ENCODE assay signal across 9 mouse cellular contexts in genomic region chr7:34606729-34607128, GRCm38 (mm10). TPM values are rescaled to one million over a fixed set of nuclear protein-coding genes. Genes with fewer than 3 reads are reported as not detected.
DNase-seq lines count a peak whose midpoint lies in the region; ATAC-seq lines count a peak whose summit lies in the region.
"Had no signal": no experiment of that assay in that cellular context is flagged by ENCODE, and none has a peak within 500 bp of the region (broad histone marks: within the 10 kb centered on the region; RNA-seq: fewer than 3 reads in every experiment).

No protein-coding gene starts in this region.

- H3K9me3 ChIP-seq in kidney, embryonic 14.5 days (ENCODE audit: control insufficient read depth, low read length) = no peaks in the 10 kb centered on the region
- H3K9me3 ChIP-seq in embryonic facial prominence, embryonic 12.5 days = no peaks in the 10 kb centered on the region
- H3K9me3 ChIP-seq in hindbrain, embryonic 15.5 days = no peaks in the 10 kb centered on the region
- H3K9me3 ChIP-seq in midbrain, embryonic 14.5 days (ENCODE audit: control insufficient read depth, low read length) = no peaks in the 10 kb centered on the region

- 21% methylated on average over 11 of the region's 11 CpGs for WGBS in kidney, embryonic 14.5 days
- 9% methylated on average over 11 of the region's 11 CpGs for WGBS in embryonic facial prominence, embryonic 12.5 days
- 7% methylated on average over 11 of the region's 11 CpGs for whole genome bisulfite sequencing in hindbrain, embryonic 15.5 days
- 9% methylated on average over 11 of the region's 11 CpGs for WGBS in midbrain, embryonic 14.5 days

- no peak for DNase-seq in kidney, adult 8-10 months
- peak; percentile 75 for DNase-seq in midbrain, embryonic 14.5 days
- DNase-seq in left cerebral cortex, adult 8-10 months (ENCODE audit: low spot score in 2 of 2) = no peak
- no peak for DNase-seq in thymus, postnatal 36 days
- DNase-seq in frontal cortex, postnatal 36 days (ENCODE audit: low spot score in 2 of 2) = no peak

- H3K9ac ChIP-seq in kidney, embryonic 14.5 days (ENCODE audit: low read depth, low read length) = no peak overlapping the region
- no peak overlapping the region for H3K9ac ChIP-seq in embryonic facial prominence, embryonic 12.5 days
- peak overlapping the region; percentile 4; the same call in 1 of the 2 replicates for H3K9ac ChIP-seq in hindbrain, embryonic 15.5 days
- H3K9ac ChIP-seq in midbrain, embryonic 14.5 days (replicated peaks; ENCODE audit: low read length) = no peak overlapping the region; the same call in 1 of the 2 replicates

- no peaks in the 10 kb centered on the region; the same call in 1 of the 2 replicates for H3K27me3 ChIP-seq in kidney, embryonic 14.5 days (ENCODE audit: control insufficient read depth, insufficient read depth, low read length)
- no peaks in the 10 kb centered on the region for H3K27me3 ChIP-seq in embryonic facial prominence, embryonic 12.5 days
- H3K27me3 ChIP-seq in hindbrain, embryonic 15.5 days = no peaks in the 10 kb centered on the region
- no peaks in the 10 kb centered on the region for H3K27me3 ChIP-seq in midbrain, embryonic 14.5 days (ENCODE audit: control insufficient read depth, insufficient read depth, low read length)
- H3K27me3 ChIP-seq: megakaryocyte, embryonic 14.5 days had no signal

- H3K4me2 ChIP-seq in kidney, embryonic 14.5 days (replicated peaks; ENCODE audit: low read depth, low read length) = no peak overlapping the region
- peak overlapping the region; percentile 30 for H3K4me2 ChIP-seq in embryonic facial prominence, embryonic 12.5 days (replicated peaks)
- peak overlapping the region; percentile 47 for H3K4me2 ChIP-seq in hindbrain, embryonic 15.5 days
- H3K4me2 ChIP-seq in midbrain, embryonic 14.5 days (ENCODE audit: low read length) = peak overlapping the region; percentile 43

- H3K27ac ChIP-seq in kidney, embryonic 14.5 days (ENCODE audit: low read depth, low read length) = no peak overlapping the region
- peak overlapping the region; percentile 82 for H3K27ac ChIP-seq in embryonic facial prominence, embryonic 12.5 days
- peak overlapping the region; percentile 71 for H3K27ac ChIP-seq in hindbrain, embryonic 15.5 days (replicated peaks)
- H3K27ac ChIP-seq in midbrain, embryonic 14.5 days (replicated peaks; ENCODE audit: low read depth, low read length) = peak overlapping the region; percentile 81

- H3K36me3 ChIP-seq in kidney, embryonic 14.5 days (ENCODE audit: control insufficient read depth, insufficient read depth, low read length) = no peaks in the 10 kb centered on the region
- H3K36me3 ChIP-seq in embryonic facial prominence, embryonic 12.5 days = no peaks in the 10 kb centered on the region
- no peaks in the 10 kb centered on the region for H3K36me3 ChIP-seq in hindbrain, embryonic 15.5 days
- no peaks in the 10 kb centered on the region for H3K36me3 ChIP-seq in midbrain, embryonic 14.5 days (ENCODE audit: control insufficient read depth, insufficient read depth, low read length)

- H3K4me1 ChIP-seq in kidney, embryonic 14.5 days (ENCODE audit: control insufficient read depth, insufficient read depth, low read length) = peaks cover 13% of the 10 kb centered on the region
- peaks cover 43% of the 10 kb centered on the region for H3K4me1 ChIP-seq in embryonic facial prominence, embryonic 12.5 days
- H3K4me1 ChIP-seq in hindbrain, embryonic 15.5 days (replicated peaks) = peaks cover 26% of the 10 kb centered on the region
- H3K4me1 ChIP-seq in midbrain, embryonic 14.5 days (ENCODE audit: control insufficient read depth, insufficient read depth, low read length) = peaks cover 22% of the 10 kb centered on the region
- H3K4me1 ChIP-seq: megakaryocyte, embryonic 14.5 days had no signal

- 0 out of 2 replicates have a peak, but pooled peaks have one; percentile 12 for ATAC-seq in kidney, embryonic 14.5 days (ENCODE audit: low FRiP score, low TSS enrichment)
- peak; percentile 15; the same call in 1 of the 2 replicates for ATAC-seq in embryonic facial prominence, embryonic 12.5 days (ENCODE audit: insufficient number of reproducible peaks, insufficient read depth, low FRiP score, low TSS enrichment)
- ATAC-seq in hindbrain, embryonic 15.5 days (ENCODE audit: low FRiP score, low read depth) = peak; percentile 61
- peak; percentile 57; the same call in 1 of the 2 replicates for ATAC-seq in midbrain, embryonic 14.5 days (ENCODE audit: low FRiP score, low TSS enrichment)

- H3K4me3 ChIP-seq in kidney, embryonic 14.5 days (ENCODE audit: low read length) = no peak overlapping the region
- H3K4me3 ChIP-seq in embryonic facial prominence, embryonic 12.5 days = no peak overlapping the region
- H3K4me3 ChIP-seq in hindbrain, embryonic 15.5 days = 0 out of 2 replicates have a peak overlapping the region, but pooled peaks have one; percentile 5
- H3K4me3 ChIP-seq in midbrain, embryonic 14.5 days (replicated peaks; ENCODE audit: low read depth, low read length) = no peak overlapping the region
- H3K4me3 ChIP-seq: megakaryocyte, embryonic 14.5 days had no signal

RNA-seq across cellular contexts. Expression of gene Kctd15, which starts 49.8 kb away (rescaled TPM):
- 15.7 and 28.7 TPM in 2 replicates for polyA plus RNA-seq in kidney, embryonic 14.5 days (2014; fragmentation: Nextera tagmentation; extraction: Ambion mirVana)
- polyA plus RNA-seq in embryonic facial prominence, embryonic 12.5 days (2016; fragmentation: Nextera tagmentation; extraction: Ambion mirVana) = 54.5 and 61.6 TPM in 2 replicates
- 24.1 and 26.0 TPM in 2 replicates for polyA plus RNA-seq in hindbrain, embryonic 15.5 days (2015; fragmentation: Nextera tagmentation; extraction: Ambion mirVana)
- 17.5 and 29.1 TPM in 2 replicates for polyA plus RNA-seq in midbrain, embryonic 14.5 days (2014; fragmentation: Nextera tagmentation; extraction: Ambion mirVana)
- total RNA-seq in left cerebral cortex, adult 8-10 months (2022) = 10 to 100 TPM; 10.5 to 12.8 (median 11.6) TPM
